Mouse (Mus musculus) midbrain, embryonic 13.5 days (tissue): Measurements from ENCODE around the gene Rcc1. TPM values are rescaled to one million over a fixed set of nuclear protein-coding genes. Genes with fewer than 3 reads are reported as not detected.
A peak's percentile ranks its signal among the peaks of the same experiment; 100 is the strongest.

Experiments used
- ATAC-seq: fragments of 200-750 bp; cut with Nextera tagmentation; 2 replicates; pipeline ENCODE4 v1.8.0; 2017; ENCODE audit warnings: mild to moderate bottlenecking, moderate TSS enrichment, moderate library complexity
- H3K27ac ChIP-seq: fragments of 300-500 bp; sonication (generic); 2 replicates; pipeline ENCODE4 v1.5.1; 2015; ENCODE audit warnings: inconsistent platforms, mild to moderate bottlenecking, moderate library complexity
- H3K27me3 ChIP-seq: fragments of 300-500 bp; sonication (generic); 2 replicates; pipeline ENCODE4 v1.6.1; 2015; ENCODE audit warnings: mild to moderate bottlenecking, inconsistent platforms
- H3K36me3 ChIP-seq: fragments of 300-500 bp; sonication (generic); 2 replicates; pipeline ENCODE4 v1.6.1; 2015; ENCODE audit warnings: mild to moderate bottlenecking, inconsistent platforms
- H3K4me1 ChIP-seq: fragments of 300-500 bp; sonication (generic); replicated peaks from 2 replicates; pipeline ENCODE4 v1.6.1; 2015; ENCODE audit warnings: inconsistent platforms
- H3K4me2 ChIP-seq: fragments of 300-500 bp; sonication (generic); replicated peaks from 2 replicates; pipeline ENCODE4 v1.6.1; 2015; ENCODE audit warnings: moderate library complexity, mild to moderate bottlenecking, inconsistent platforms
- H3K4me3 ChIP-seq: fragments of 300-500 bp; sonication (generic); replicated peaks from 2 replicates; pipeline ENCODE4 v1.5.1; 2015; ENCODE audit warnings: mild to moderate bottlenecking, inconsistent platforms
- H3K9ac ChIP-seq: fragments of 300-500 bp; sonication (generic); replicated peaks from 2 replicates; pipeline ENCODE4 v1.6.1; 2015; ENCODE audit warnings: mild to moderate bottlenecking, inconsistent platforms
- H3K9me3 ChIP-seq: fragments of 300-500 bp; sonication (generic); 2 replicates; pipeline ENCODE4 v1.6.1; 2016; ENCODE audit warnings: mild to moderate bottlenecking, inconsistent platforms
- WGBS: fragments of 180-500 bp; shearing (Covaris S2); methylation state at CpG from one replicate; pipeline ENCODE4 v1.1.7; 2015; 5-methylcytosine and 5-hydroxymethylcytosine counted together
- polyA plus RNA-seq: library from polyadenylated mRNA; unstranded; fragments of >200 nt; fragmentation: Nextera tagmentation; extraction: Ambion mirVana; gene quantifications from 2 replicates; pipeline ENCODE4 v1.2.1, GENCODE M21; 2015

Gene Rcc1
- polyA plus RNA-seq, 1 experiment from 2014 or later: 54.6 TPM

DNA sequence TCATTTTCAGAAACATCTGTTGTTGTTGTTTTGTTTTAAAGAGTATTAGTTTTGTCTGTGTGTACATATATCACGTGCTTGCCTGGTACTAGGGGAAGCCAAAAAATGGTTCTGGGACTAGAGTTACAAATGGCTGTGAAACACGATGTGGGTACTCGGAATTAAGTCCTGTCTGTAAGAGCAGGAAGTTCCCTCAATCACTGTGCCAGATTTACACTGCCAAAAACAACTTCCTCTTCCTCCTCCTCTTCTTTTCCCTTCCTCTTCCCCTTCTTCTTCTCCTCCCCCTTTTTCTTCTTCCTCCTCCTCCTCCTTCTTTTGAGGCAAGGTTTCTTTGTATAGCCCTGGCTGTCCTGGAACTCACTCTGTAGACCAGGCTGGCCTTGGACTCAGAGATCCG lies 28.9 kb upstream of the Rcc1 start:
- no peak overlapping the region for H3K9ac ChIP-seq
- H3K4me1 ChIP-seq: no peaks in the 10 kb centered on the region
- 97% methylated on average over 4 of the region's 4 CpGs for WGBS
- no peak overlapping the region for H3K4me2 ChIP-seq
- ATAC-seq: no peak
- H3K27ac ChIP-seq: no peak overlapping the region
- no peaks in the 10 kb centered on the region for H3K9me3 ChIP-seq
- H3K36me3 ChIP-seq: peaks cover 42% of the 10 kb centered on the region
- no peaks in the 10 kb centered on the region for H3K27me3 ChIP-seq
- no peak overlapping the region for H3K4me3 ChIP-seq

DNA sequence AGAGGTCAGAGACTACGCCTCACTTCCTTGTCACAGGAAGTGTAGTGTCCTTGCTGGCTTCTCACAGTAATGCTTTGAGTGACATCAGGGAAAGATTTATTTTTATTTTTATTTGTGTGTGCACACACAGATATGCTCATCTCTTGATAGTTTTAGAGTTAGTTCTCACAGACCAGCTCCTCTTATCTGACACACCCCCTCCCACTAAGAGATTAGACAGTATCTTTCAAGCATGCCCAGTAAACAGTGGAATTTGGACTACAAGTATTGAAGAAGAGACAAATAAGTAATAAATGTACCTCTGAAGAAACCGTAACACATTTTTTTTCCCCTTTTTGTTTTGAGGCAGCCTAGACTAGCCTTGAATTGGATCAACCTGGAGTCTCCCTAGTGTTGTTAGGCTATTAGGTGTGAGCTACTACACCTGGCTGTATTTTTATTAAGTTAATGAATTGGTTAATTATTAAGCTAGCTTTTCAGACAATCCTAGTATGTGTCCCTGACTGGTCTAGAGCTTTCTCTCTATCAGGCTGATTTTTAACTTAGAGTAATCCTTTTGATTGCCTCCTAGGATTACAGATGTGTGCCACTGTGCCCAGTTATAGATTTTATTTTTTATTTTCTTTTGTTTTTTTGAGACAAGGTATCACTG lies 27.7 kb upstream of the Rcc1 start:
- no peak for ATAC-seq
- WGBS: 94% methylated on average over 2 of the region's 2 CpGs
- no peak overlapping the region for H3K9ac ChIP-seq

GRCm38 (mm10) chr4:132373820-132374219 lies 20.4 kb upstream of the Rcc1 start:
- 97% methylated on average over 1 of the region's 1 CpGs for WGBS
- no peaks in the 10 kb centered on the region for H3K9me3 ChIP-seq
- peaks cover 53% of the 10 kb centered on the region for H3K36me3 ChIP-seq
- H3K4me1 ChIP-seq: no peaks in the 10 kb centered on the region
- H3K4me2 ChIP-seq: no peak overlapping the region
- H3K4me3 ChIP-seq: no peak overlapping the region
- no peak for ATAC-seq
- no peak overlapping the region for H3K9ac ChIP-seq
- no peaks in the 10 kb centered on the region for H3K27me3 ChIP-seq
- H3K27ac ChIP-seq: no peak overlapping the region

More for the DNA sequence above, 27.7 kb upstream of the Rcc1 start:
- H3K4me2 ChIP-seq: no peak overlapping the region
- H3K9me3 ChIP-seq: no peaks in the 10 kb centered on the region
- H3K27ac ChIP-seq: no peak overlapping the region
- no peaks in the 10 kb centered on the region for H3K4me1 ChIP-seq
- H3K4me3 ChIP-seq: no peak overlapping the region
- peaks cover 41% of the 10 kb centered on the region for H3K36me3 ChIP-seq
- no peaks in the 10 kb centered on the region for H3K27me3 ChIP-seq

DNA sequence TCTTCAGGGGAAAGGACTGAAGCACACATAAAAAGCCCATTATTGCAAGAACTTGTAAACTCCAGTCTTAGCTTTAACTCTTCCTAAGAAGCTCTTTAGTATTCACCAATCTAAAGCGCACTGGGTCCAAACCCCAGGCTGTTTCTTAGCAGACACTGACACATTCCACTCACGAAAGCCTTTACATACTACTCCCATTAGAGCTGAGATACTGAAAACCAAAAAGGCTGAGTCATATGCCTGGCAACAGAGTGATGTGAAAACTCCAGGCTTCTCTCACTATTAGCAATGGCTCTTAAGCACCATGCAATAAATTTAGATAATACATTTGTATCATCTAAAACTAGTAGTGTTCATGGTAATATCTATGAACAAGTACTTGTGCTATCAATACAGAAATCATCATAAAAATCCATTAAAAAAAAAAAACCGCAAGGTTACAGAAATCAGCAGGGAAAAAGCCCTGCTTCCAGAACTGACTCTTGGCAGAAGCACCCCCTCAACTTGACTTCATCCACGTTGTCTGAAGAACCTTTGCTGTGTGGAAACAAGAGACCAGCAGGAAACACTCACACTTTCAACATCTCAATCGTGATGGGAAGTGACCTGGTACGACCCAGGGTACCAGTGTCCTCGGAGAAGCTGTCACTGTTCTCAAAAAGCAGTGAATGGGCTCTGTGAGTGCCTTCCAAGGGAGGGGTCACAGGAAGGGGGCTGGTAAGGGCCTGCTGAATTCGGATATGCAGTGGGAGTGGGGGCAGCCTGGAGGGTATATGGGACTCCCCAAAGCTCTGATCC lies 16.7 kb upstream of the Rcc1 start:
- Histone ChIP-seq H3K27ac (no peak overlapping the region), H3K36me3 (peaks cover 64% of the 10 kb centered on the region), H3K4me1 (no peaks in the 10 kb centered on the region), H3K27me3 (no peaks in the 10 kb centered on the region), H3K4me2 (no peak overlapping the region), H3K9me3 (no peaks in the 10 kb centered on the region), H3K4me3 (no peak overlapping the region), H3K9ac (no peak overlapping the region)
- no peak for ATAC-seq
- 84% methylated on average over 8 of the region's 8 CpGs for WGBS

DNA sequence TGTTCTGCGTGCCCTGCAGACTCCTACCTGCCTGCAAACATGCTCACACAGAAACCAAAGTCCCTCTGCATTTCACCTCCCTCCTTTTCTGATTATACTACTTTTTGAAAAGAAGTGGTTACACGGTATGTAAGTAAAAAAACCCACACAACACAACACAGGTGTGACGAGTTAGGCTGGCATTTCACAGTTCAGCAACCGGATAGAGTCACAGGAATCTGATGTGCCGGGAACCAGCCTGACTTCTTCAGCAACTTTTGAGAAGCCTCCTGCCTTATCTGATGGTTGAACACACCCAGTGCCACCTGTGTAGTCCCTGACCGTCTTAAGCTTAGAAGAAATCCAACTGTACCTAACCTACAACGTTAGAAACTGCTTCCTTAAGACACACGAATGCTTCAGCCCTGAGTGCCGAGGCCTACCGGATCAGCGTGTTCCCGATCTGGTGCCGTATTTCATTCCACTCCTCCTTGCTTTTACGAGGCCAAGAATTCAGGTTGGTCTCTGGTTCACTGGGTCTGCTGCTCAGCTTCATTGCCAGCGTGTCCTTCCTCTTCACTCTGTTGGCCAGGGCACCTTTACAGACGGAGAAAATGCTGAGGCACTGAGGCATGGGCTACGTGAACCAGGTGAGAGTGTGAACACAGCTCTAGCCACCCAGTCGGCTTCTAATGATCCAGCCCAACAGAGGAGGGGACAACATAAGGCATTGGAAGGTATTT lies 14.2 kb upstream of the Rcc1 start:
- H3K4me3 ChIP-seq: no peak overlapping the region
- no peaks in the 10 kb centered on the region for H3K4me1 ChIP-seq
- H3K27ac ChIP-seq: no peak overlapping the region
- peaks cover 79% of the 10 kb centered on the region for H3K36me3 ChIP-seq
- no peak overlapping the region for H3K4me2 ChIP-seq
- no peaks in the 10 kb centered on the region for H3K27me3 ChIP-seq
- ATAC-seq: no peak
- no peak overlapping the region for H3K9ac ChIP-seq
- H3K9me3 ChIP-seq: no peaks in the 10 kb centered on the region
- WGBS: 93% methylated on average over 18 of the region's 18 CpGs

DNA sequence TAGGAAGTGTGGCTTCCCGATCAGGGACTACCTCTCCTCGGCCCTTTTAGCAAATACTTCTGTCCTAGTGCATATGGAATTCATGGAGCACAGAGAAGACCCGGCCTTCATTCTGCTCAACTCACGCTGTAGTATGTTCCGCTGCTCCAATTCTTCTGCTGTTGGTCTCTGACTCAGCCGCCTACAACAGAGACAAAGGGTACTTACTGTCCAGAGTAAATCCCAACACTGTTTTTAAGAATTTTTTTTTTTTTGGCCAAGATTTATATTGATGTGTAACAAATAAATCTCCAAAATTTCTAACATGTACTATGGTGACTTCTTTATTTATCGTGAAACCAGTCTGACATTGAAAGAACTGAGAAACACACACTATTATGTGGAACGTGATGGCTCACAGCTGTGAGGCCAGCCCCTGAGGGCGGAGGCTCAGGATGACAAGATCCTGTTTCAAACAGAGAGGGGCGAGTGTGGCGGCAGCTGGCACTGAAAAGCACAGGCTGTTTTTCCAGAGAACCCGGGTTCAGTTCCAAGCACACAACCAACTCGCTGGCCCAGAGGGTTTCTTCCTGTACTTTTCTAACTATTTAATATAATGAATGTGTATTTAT lies 12.2 kb upstream of the Rcc1 start:
- Histone ChIP-seq H3K36me3 (peaks cover 80% of the 10 kb centered on the region), H3K4me1 (no peaks in the 10 kb centered on the region), H3K27ac (no peak overlapping the region), H3K9ac (no peak overlapping the region), H3K4me3 (no peak overlapping the region), H3K9me3 (no peaks in the 10 kb centered on the region), H3K27me3 (no peaks in the 10 kb centered on the region), H3K4me2 (no peak overlapping the region)
- WGBS: 87% methylated on average over 13 of the region's 13 CpGs
- no peak for ATAC-seq

DNA sequence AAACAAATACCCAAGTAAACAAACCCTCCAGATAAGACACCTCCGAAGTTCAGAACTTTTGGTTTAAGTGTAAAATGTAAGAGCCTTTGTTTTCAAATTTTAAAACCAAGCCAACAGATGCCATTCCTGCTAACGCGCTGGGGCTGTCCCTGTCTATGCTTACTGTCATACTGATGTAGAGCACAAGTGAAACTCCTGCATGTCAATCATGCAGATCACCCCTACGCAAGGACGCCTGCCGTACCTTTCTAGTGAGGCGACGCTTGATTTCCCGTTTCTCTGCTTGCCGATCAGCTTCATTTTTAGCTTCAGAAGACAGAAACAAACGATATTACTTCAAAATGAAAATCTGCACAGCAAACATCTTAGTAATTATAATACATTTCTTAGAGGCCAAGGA lies 10.1 kb upstream of the Rcc1 start:
- H3K27ac ChIP-seq: no peak overlapping the region
- H3K4me1 ChIP-seq: no peaks in the 10 kb centered on the region
- ATAC-seq: no peak
- H3K9ac ChIP-seq: no peak overlapping the region
- H3K4me2 ChIP-seq: no peak overlapping the region
- no peaks in the 10 kb centered on the region for H3K27me3 ChIP-seq
- H3K36me3 ChIP-seq: peaks cover 80% of the 10 kb centered on the region
- H3K4me3 ChIP-seq: no peak overlapping the region
- H3K9me3 ChIP-seq: no peaks in the 10 kb centered on the region
- WGBS: 95% methylated on average over 11 of the region's 11 CpGs

- H3K4me3 ChIP-seq: no peak overlapping the region
- no peaks in the 10 kb centered on the region for H3K4me1 ChIP-seq
- H3K9me3 ChIP-seq: no peaks in the 10 kb centered on the region
- 98% methylated on average over 4 of the region's 4 CpGs for WGBS
- no peaks in the 10 kb centered on the region for H3K27me3 ChIP-seq
- H3K36me3 ChIP-seq: peaks cover 65% of the 10 kb centered on the region
- ATAC-seq: no peak
- no peak overlapping the region for H3K27ac ChIP-seq
- no peak overlapping the region for H3K4me2 ChIP-seq
- no peak overlapping the region for H3K9ac ChIP-seq
Observed at GRCm38 (mm10) chr4:132359510-132359909, 6.1 kb upstream of the Rcc1 start.

DNA sequence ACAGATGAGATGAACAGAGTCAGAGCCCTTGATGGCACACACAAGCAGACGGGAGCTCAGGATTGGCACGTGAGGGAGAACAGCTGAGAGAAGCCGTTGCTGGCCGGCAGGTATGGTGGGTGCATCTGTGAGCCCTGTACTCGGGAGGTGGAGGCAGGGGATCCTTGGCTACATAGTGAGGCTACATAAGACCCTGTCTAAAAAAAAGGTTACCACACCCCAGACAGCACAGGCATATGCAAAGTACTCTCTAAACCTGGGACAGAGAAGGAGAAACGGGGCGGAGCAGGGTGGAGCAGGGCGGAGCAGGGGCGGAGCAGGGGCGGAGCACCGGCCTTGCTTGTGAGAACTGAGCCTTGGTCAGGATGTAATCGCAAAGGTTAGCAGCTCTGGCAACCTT lies 2.8 kb upstream of the Rcc1 start:
- H3K36me3 ChIP-seq: peaks cover 43% of the 10 kb centered on the region
- peaks cover 19% of the 10 kb centered on the region for H3K4me1 ChIP-seq
- H3K9me3 ChIP-seq: no peaks in the 10 kb centered on the region
- no peak for ATAC-seq
- H3K27ac ChIP-seq: no peak overlapping the region
- H3K9ac ChIP-seq: no peak overlapping the region; the same call in 1 of the 2 replicates
- H3K4me2 ChIP-seq: no peak overlapping the region
- H3K27me3 ChIP-seq: no peaks in the 10 kb centered on the region
- 36% methylated on average over 12 of the region's 12 CpGs for WGBS
- no peak overlapping the region for H3K4me3 ChIP-seq

GRCm38 (mm10) chr4:132355403-132355802 lies 2.0 kb upstream of the Rcc1 start:
- Histone ChIP-seq H3K4me1 (peaks cover 19% of the 10 kb centered on the region), H3K9ac (no peak overlapping the region), H3K9me3 (no peaks in the 10 kb centered on the region), H3K4me2 (no peak overlapping the region), H3K4me3 (no peak overlapping the region), H3K27me3 (no peaks in the 10 kb centered on the region), H3K27ac (no peak overlapping the region), H3K36me3 (peaks cover 36% of the 10 kb centered on the region)
- ATAC-seq: no peak
- 89% methylated on average over 3 of the region's 3 CpGs for WGBS

- Histone ChIP-seq H3K27ac (no peak overlapping the region), H3K4me1 (peaks cover 19% of the 10 kb centered on the region), H3K4me2 (no peak overlapping the region), H3K9ac (no peak overlapping the region), H3K36me3 (peaks cover 28% of the 10 kb centered on the region), H3K4me3 (no peak overlapping the region), H3K9me3 (no peaks in the 10 kb centered on the region), H3K27me3 (no peaks in the 10 kb centered on the region)
- no peak for ATAC-seq
- 90% methylated on average over 4 of the region's 4 CpGs for WGBS
Observed at GRCm38 (mm10) chr4:132354571-132354970, 1.2 kb upstream of the Rcc1 start.

- H3K4me2 ChIP-seq: peak overlapping the region; percentile 90
- H3K27me3 ChIP-seq: no peaks in the 10 kb centered on the region
- no peaks in the 10 kb centered on the region for H3K9me3 ChIP-seq
- under 1% methylated on average over 14 of the region's 14 CpGs for WGBS
- peaks cover 11% of the 10 kb centered on the region for H3K36me3 ChIP-seq
- peaks cover 19% of the 10 kb centered on the region for H3K4me1 ChIP-seq
- no peak for ATAC-seq
- peak overlapping the region; percentile 85 for H3K9ac ChIP-seq
- 0 out of 2 replicates have a peak overlapping the region, but pooled peaks have one; percentile 94 for H3K27ac ChIP-seq
- peak overlapping the region; percentile 81 for H3K4me3 ChIP-seq
Observed at GRCm38 (mm10) chr4:132352739-132353138, 666 bp downstream of the Rcc1 start.
